Mouse (Mus musculus) hematopoietic stem cell, adult 5-6 weeks (primary cell): ENCODE measurements around the gene Vangl2. TPM values are rescaled to one million over a fixed set of nuclear protein-coding genes. Genes with fewer than 3 reads are reported as not detected.
"Not testable (repeated sequence)": the region's sequence is repeated elsewhere in the genome, so short reads cannot be mapped to it uniquely, and the experiment has no call there.

Experiments
- ATAC-seq, 2 experiments: fragments of 125-278 bp in 1 of 2; replicated peaks in 1 of 2; 2 replicates each; pipeline ENCODE4 v1.8.0; 2016 to 2017; ENCODE audit warnings: inconsistent platforms in 2 of 2, mild to moderate bottlenecking in 2 of 2, moderate number of reproducible peaks in 2 of 2, low read depth in 1 of 2, moderate TSS enrichment in 1 of 2; ENCODE audit not compliant: low FRiP score in 2 of 2, poor library complexity in 2 of 2, severe bottlenecking in 2 of 2, insufficient read depth in 1 of 2, low TSS enrichment in 1 of 2
- total RNA-seq: library from RNA; stranded (forward); fragments of 172-1452, 232-1000 nt; gene quantifications from 2 replicates; pipeline ENCODE4 v1.2.3, GENCODE M21; 2017

Vangl2 gene
- total RNA-seq, 1 experiment from 2014 or later: 5.2 TPM

DNA sequence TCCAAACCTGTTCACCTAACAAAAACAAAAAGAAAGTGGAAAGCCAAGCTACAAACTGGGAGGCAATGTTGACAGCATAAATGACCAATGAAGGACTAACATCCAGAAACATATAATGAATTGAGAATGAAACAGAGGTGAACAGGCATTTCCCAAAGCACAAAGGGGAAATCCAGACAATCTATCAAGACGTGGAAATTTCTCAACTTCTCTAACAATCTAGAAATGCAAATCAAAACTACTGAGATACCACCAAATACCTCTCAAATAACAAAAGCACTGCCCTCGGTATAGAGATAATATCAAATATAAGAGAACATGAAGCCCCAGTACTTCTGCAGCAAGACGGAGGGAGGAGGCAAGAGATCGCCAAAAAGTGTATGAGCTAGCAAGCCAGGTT, 45.5 kb downstream of the Vangl2 start:
- ATAC-seq: no peak

DNA sequence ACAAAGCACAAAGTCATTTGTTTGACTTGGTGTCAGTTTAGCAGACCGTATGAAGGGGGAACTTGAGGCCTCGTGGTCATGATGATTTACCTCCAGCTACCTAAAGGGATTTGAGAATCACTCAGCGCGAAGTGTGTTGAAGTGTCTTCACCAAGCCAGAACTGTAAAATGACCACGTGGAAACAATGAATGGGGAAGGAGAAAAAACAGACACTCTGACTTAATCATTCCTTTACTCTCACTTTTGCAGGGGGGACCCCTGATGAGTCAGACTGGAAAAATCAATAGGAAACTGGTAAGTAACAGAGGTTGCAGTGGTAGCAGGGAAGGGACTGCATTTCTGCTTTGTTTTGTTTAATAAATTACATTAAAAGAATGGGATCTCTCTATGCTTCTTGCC, 46.1 kb downstream of the Vangl2 start:
- no peak for ATAC-seq

DNA sequence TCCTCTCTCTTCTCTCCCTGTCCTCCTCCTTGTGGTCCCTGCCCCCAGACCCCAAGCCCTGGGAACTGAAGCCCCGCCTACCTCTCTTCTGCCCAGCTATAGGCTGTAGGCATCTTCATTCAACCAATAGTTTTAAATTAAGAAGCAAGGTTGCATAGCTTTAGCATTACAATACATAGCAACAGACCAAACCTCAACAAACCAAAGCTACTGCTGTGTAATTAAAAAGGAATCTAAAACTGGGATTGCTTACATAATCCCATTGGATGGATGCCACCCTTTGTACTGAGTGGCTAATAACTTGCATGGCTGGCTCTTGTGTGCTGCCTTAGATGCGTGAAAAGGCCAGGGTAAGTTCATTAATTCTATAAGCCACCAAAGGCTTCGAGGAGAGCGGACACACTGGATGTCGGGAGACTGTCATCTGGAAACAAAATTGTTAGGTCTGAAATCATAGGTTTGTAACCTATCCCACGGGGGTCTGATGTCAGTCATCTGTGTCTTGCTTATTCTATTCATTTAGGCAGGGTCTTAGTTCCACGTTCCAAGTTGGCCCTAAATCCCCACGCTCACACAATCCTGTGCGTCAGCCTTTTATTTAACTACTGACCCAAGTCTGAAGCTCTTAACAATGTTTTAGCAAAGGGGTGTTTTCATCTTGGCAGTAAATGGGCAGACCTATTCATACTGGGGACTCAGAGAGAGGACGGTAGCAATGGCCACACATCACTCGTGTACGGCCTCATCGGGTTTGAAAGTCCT, 48.1 kb downstream of the Vangl2 start:
- no peak for ATAC-seq

DNA sequence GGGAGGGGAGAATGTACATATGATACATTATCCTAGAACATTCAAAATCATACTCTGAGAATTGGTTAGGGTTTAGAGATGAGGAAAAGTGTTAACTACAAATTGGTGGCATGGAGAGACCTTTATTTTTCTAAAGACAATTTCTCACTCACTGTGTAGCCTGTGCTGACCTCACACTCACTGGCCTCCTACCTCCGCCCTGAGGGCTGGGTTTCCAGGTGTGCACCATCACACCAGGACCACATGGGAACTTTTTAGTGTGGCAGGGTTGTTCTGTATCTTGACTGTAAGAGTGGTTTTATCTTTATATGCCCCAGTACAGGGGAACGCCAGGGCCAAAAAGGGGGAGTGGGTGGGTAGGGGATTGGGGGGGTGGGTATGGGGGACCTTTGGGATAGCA, 50.4 kb downstream of the Vangl2 start:
- no peak for ATAC-seq

DNA sequence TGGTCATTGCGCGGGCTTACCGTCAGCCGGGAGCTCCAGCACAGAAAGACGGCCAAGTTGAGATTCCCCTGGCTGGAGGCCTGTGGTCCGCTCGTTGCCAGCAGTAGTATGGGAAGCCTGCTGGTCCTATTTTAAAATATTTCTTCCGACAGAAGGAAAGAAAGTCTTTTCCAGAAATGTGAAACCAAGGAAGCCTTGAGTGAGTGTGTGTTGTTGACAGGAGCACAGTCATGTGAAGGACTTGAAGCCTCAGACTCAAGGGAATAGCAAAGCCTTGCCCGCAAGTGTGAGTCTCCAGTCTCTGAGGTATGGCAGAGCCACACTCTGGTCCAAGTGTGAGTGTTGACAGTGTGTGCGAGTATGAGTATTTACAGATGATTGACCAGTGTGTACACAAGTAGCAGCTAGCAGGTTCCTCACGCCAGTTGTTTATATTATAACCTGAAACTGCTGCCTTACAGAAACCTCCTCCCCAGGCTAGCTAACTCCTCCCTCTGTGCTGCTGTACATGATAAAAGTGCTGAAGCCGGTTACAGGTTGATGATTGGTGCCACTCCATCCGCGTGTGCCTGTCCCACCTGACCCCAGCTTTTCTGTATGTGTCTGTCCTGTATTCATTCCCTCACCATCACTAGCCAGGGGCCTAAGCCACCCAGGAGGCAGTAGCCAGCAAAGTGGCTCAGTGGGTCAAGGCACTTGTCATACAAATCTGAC, 51.3 kb downstream of the Vangl2 start:
- ATAC-seq: no peak

DNA sequence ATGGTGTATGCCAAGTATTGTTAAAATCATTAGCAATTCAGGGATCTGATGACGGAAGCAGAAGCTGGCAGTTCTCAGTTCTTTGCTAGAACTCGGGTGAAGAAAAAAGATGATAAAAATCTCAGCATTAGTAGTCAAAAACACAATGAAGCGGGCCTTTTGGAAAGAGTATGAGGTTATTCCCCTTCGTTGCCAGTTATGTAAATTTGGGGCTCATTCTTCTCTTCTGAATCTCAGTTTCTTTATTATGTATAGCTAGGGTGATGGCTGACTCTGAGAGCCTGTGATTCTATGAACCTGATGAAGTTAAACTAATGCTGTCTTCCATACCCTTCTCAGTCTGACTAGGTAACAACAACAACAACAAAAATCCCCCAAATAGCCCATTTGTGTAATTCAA, 52.4 kb downstream of the Vangl2 start:
- ATAC-seq: no peak

DNA sequence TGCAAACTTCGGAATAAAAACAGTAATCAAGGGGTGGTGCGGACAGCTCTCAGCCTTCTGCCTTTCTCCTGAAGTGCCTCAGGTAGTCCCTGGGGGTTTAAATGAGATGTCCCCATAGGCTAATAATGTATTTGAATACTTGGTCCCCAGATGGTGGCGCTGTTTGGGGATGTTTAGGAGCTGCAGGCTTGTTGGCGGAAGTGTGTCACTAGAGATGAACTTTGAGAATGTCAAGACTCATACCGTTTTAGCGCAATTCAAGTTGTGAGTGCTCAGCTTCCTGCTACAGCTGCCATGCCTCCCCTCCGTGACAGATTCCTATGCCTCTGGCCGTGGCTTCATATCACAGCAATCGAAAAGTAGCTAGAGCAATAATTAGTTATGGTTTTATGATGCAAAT, 52.9 kb downstream of the Vangl2 start:
- no peak for ATAC-seq

DNA sequence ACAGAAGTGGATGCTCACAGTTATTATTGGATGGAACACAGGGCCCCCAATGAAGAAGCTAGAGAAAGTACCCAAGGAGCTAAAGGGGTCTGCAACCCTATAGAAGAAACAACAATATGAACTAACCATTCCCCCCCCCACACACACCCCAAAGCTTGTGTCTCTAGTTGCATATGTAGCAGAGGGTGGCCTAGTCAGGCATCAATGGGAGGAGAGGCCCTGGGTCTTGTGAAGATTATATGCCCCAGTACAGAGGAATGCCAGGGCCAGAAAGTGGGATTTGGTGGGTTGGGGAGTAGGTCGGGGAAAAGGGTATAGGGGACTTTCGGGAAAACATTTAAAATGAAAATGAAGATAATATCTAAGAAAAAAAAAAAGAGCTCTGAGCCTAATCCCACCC, 53.9 kb downstream of the Vangl2 start:
- not testable (repeated sequence) for ATAC-seq

DNA sequence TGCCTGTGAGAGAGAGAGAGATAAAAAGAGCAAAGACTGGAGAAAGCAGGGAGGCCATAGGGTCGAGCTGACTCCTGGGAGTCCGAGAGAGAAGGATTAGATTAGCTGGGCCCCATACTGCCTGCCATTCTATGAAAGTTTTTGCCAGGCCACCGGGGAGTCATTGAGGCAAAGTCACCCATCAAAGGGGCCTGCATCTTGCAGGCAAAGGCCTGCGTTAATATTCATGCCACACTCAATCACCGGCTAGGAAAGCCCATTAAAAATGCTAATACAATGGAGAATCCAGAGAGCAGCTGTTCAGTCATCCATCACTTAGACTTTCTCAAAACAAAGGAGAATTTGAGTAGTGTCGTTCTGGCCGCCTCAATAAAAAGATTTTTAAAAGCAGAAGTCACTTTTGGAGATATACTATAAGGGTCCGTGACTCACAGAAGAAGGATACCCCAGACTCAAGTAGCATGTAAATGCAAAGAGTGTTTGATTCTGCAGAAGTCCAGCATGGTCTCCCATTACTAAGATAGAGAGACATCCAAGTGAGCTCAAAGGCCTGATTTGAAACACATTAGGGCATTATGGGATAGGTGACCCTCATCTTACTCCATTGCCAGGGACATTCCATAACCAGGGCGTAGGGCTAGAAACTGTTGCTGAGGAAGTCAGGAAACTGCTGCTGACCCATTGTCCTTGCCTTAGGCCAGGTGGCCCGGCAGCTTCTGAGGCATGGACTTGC, 57.2 kb downstream of the Vangl2 start:
- ATAC-seq: no peak

DNA sequence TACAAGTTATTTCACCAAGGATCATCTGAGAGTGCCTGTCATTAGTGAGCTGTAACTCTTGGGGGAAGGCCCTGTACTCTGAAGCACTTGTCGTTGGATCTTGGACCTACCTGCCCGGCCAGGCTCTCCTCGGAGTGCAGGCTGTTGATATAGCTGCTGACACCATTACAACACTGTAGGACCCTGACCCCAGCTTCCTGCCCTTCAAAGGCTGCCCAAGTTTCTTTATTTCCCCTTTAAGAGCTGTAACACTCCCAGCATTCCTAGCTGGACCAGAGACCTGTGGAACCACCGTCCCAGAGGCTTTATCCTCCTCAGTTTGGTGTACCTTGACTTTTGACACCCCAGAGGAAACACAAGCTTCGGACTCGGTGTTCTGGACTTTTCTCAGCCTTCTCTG, 59.0 kb downstream of the Vangl2 start:
- no peak for ATAC-seq

DNA sequence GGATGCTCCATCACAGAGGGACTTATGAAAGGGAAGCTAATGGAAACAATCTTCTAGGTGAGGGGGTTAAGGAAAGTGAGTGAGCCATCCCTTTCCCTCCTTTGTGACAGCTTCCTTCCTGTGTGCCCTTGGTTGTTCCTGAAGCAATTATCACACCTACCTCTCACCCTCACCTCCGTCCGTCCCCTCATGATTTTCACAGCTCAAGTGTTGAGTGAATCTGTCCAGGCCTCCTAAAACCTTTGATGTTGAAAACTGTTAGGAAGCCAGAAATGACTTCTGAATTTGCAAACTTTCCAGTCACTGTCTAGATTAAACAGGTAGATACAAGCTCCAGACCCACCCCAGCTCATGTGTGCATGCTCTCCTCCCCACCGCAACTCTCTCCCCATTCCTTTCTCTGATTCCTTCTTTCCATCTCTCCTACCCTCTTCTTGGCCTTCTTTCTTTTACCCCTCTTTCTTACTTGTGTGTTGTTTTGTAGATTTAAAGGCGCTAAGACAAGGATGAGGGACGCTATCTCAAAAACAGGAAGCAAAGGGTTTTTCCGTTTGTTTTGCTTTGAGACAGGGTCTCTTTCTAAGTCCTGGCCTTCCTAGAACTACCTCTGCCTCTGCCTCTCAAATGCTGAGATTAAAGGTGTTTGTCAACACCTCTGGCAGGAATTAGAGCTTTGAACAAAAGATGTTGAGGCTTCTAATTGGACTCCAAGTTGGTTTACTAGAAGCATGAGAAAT, 62.0 kb downstream of the Vangl2 start:
- no peak for ATAC-seq

DNA sequence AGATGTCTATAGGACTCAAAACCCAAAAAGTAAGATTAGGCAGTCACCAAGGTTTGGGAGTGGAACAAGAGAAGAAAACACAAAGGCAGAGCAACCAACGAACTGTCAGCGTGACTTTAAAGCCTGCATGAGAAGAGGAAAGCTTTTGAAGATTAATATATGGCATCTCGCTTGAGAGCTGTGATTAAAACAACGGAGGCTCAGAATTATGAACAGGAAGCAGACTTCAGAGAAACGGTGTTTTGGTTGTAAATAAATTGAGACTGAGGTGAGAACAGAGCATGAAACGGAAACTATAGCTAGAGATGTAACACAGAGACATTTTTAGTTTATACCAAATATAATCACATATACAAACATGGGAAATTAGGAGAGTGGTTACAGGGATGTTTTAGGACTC, 64.6 kb downstream of the Vangl2 start:
- no peak for ATAC-seq

DNA sequence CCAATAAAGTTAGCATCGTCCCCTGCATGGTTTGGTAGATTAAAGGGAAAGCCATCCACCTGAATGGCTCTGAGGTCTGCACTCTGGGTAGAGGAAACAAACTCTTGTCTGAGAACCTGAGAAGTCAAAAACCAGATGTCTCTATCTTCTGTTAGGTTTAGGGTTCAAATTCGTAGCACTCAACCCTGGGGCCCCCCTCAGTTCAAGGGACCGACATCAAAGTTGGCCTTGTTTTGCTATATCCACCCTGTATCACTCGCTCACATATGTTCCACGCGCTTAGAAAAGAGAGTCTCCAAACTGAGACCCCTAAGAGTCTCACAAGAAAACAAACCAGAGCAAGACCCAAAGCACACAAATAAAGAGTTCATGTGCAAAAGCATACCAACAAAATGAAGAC, 66.5 kb downstream of the Vangl2 start:
- ATAC-seq: no peak

DNA sequence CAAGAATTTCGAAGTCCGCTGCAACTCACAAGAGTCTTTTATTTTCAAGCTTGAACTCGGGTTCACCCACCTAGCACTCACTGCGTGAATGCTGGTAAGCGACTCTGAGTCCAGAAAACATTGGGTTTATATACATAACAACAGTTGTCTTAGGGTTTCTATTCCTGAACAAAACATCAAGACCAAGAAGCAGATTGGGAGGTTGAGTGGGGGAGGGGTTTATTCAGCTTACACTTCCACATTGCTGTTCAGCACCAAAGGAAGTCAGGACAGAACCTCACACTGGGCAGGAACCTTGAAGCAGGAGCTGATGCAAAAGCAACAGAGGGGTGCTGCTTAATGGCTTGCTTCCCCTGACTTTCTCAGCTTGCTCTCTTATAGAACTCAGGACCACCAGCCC, 67.5 kb downstream of the Vangl2 start:
- ATAC-seq: no peak

DNA sequence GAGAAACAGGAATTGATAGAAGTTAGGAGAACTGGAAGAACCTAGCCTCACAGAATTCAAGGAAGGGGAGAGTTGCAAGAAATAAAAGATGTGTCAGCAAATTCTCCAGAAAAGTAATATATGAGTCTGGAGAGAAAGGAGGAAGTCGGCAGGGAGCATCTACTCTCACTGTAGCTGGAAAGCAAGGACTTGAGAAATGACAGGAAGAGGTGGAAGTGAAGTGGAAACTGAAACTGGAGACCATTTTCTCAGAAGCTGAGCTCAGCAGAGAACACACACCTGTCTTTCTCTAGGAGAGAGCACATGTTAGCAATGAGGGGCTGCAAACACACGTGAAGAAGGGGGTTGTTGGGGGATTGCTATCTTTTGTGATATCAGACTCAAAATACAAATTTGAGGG, 70.8 kb downstream of the Vangl2 start:
- ATAC-seq: peak; percentile 49 to 56; a peak in 3 of 4 replicates

DNA sequence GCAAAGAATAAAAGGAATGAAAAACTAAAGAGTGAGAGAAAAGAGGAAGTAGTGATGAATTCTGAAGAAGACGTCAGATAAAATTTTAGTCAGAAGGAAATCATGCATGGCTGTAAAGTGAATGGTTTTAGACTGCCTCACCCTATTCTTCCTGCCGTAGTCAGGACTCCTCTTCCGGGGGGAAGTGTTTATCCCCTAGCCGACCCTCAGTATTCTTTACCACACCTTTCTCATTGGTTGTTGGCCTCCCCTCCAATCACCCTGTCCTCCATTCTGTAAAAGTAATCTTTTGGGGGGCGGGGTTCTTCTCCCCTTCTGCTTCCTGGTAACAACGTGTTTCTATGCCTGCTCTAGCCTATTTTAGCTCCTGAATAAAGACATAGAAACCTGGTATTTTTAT, 73.2 kb downstream of the Vangl2 start:
- ATAC-seq: no peak
